Mouse (Mus musculus) stomach, postnatal 0 days (tissue): ENCODE results near the gene Csnk2b.

ENCODE experiments used
- CTCF ChIP-seq: IDR thresholded peaks from 2 replicates; pipeline ENCODE4 v1.5.1; 2016; ENCODE audit warnings: antibody characterized with exemption, low read depth, mild to moderate bottlenecking, moderate library complexity
- EP300 ChIP-seq: optimal IDR thresholded peaks from 2 replicates; pipeline ENCODE3; 2016; ENCODE audit warnings: antibody characterized with exemption

- TF ChIP-seq CTCF (no peak), EP300 (no peak)
Observed at GRCm38 (mm10) chr17:35152121-35152520, 30.3 kb upstream of the Csnk2b start.
